Mouse (Mus musculus) kidney, adult 9 months (tissue): Measurements from ENCODE around the gene Itga9.
A peak's percentile ranks its signal among the peaks of the same experiment; 100 is the strongest.

Experiments used
- DNase-seq: peaks from one replicate; pipeline ENCODE4 v3.0.0; 2022

Gene Itga9

GRCm38 (mm10) chr9:118928007-118928406 is 321.5 kb downstream of the Itga9 start:
- DNase-seq, result no peak

DNA sequence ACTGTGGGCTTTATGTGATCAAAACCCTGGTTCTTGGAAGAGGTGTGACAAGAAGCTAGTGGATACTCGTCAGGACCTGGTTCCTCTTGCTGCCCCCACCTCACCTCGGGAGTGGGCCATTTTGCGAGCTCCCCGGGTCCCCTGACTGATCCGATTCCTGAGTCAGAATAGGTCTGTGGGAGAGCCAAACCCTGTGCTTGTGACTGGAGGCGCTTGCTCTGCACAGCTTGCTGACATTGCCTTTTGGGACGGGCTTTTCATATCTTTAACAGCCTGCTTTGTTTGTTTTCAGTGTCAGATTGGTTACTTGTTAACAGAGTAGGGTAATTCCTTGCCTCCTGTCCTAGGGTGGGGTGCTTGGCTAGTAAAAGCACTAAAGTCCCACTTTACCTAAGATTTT is 322.2 kb downstream of the Itga9 start:
- DNase-seq, result peak; percentile 88

DNA sequence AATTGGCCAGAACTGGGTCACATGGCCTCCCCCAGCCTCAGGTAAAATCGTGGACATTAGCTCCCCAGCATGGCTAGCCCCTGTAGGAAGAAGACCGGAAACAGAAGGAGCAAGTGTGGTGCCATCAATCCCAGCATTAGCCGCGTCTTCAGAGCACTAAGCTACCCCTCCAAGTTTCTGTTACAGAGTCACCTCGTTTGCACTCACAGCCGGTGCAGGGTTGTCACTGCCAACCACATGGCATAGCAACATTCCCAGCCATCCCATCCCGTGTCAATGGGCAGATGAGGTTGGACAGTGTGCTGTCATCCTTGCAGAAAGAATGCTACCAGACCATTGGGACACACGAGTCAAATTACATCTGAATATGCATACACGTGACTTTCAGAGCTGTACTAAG is 324.1 kb downstream of the Itga9 start:
- no peak for DNase-seq

GRCm38 (mm10) chr9:118933800-118934199 is 327.3 kb downstream of the Itga9 start:
- DNase-seq, result no peak

GRCm38 (mm10) chr9:118934319-118934718 is 327.8 kb downstream of the Itga9 start:
- DNase-seq, result no peak

- DNase-seq, result no peak
Measured at GRCm38 (mm10) chr9:118935098-118935497, 328.6 kb downstream of the Itga9 start.

GRCm38 (mm10) chr9:118936071-118936470 is 329.6 kb downstream of the Itga9 start:
- peak; percentile 69 for DNase-seq

DNA sequence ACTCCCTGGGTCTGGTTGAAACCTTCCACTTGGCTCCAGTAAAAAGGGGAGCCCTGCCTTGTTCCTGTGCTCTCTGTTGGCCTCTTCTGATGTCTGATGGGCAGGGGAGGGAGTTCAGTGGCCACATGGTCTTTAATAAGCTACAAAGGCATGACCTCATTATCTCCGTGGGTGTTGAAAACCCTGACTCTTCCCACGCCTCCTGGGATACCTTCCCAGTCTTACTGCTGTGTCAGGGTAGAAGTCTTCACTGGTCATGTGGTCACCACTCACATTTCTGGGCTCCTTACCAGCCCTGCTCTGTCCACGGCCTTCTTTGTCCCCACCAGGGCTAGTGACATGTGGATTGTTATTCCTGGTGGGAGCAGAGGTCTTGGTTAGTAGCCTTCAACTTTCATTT is 331.0 kb downstream of the Itga9 start:
- DNase-seq, result peak; percentile 87

DNA sequence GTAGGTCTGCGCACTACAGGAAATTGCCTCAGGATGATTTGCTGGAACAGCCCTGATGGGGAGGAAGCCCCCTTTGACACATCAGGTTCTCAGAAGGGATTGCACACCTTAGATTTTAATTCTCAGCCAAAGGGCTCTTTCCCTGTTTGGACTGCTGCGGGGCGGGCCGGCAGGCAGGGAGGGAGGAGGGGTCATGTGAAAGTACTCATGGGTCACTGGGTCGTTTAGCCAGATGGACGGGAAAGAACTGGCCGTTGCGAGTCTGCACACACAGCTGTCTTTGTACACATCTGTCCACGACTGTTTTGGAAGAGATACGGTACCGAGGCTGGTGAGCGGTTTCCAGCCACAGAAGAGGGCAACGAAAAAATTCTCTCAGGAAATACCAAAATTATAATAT is 332.9 kb downstream of the Itga9 start:
- peak; percentile 69 for DNase-seq

DNA sequence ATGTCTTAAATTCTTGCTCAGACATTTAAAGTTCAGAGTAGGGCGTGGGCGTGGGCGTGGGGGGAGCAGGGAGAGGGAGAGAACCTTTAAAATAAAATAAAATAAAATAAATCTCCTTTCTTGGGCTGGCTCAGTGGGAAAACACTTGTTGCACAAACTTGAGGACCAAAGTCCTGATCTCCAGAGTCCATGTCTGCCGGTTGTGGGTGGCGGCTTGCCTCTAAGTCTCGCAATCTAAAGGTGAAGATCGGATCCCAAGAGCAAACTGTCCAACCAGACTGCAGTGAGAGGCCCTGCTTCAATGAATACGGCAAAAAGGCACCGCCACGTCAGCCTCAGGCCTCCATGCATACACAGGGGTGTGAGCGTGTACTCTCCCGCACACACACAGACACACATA is 333.3 kb downstream of the Itga9 start:
- peak; percentile 58 for DNase-seq

DNA sequence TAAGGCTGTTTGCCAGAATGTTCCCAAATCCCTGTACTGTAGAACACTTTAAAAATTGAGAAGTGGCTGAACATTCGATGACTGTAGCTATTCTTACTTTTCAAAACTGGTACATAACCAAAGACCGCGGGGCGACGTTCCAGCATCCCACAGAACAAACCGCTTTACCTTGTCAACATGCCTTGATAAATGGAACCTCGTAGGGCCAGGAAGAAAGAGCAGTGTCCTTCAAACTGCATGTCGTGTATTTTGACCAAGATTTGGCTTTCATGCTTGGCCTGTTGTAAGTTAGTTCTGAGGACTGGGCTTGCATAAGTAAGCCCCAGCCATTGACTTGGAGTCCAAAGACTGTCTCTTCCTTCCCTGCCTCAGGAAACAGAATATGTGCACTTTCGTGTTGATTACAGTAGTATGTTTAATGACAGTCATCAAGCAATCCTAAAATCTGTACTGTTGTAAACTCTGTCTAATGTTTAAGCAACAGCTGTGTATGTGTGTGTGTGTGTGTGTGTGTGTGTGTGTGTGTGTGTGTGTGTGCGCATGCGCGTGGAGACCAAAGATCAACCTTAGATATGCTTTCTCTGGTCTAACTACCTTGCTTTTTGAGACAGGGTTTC is 334.2 kb downstream of the Itga9 start:
- DNase-seq, result peak; percentile 66

DNA sequence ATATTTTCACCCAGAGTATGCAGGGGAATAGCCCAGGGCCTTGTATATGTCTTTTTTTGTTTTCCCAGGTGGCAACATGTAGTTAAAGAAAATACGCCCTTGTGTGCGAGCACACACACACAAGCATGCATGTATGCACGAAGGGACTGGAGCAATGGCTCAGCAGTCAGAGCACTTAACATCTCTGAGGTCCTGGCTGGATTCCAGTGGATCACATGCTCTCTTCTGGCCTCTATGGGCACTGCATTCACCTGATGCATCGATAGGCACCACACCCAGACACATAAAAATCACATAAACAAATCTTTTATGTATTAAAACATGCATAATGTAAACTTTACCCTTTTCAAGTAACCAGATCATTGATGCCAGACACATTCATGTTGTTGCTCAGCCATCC is 335.5 kb downstream of the Itga9 start:
- no peak for DNase-seq

DNA sequence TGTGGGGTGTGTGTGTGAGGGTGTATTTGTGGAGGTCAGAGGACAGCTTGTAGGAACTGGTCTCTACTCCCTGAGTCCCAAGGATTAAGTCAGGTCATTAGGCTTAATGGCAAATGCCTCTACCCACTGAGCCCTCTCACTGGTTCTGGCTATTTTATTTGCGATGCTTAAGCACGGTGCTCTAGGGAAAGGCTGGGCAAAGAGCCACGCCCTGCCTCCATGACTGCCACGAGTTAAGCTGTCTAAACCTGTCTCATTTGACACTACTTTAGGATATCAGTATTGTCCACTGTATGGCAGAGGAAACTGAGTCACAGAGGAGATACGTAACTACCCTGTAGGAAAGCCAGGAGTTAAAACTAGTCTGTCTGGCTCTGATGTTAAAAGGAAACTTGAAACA is 337.5 kb downstream of the Itga9 start:
- no peak for DNase-seq

GRCm38 (mm10) chr9:118944388-118944787 is 337.9 kb downstream of the Itga9 start:
- DNase-seq, result no peak

DNA sequence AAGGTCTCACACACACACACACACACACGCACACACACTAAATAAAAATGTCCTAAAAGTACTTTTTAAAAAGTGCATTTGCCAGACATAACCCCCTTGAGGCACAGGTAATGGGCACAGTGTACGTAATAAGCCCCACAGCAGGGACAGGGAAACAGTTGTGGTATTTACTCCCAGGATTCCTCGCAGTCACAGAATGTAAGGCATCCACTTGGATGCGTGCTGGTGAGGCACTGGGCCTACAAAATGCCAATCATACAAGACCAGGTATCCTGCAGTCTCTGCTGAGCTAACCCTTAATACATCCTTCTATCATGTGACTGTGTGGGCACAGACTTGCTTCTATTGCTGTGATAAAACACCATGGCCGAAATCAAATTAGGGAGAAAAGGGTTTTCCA is 342.0 kb downstream of the Itga9 start:
- no peak for DNase-seq

GRCm38 (mm10) chr9:118949124-118949523 is 342.6 kb downstream of the Itga9 start:
- DNase-seq, result no peak

DNA sequence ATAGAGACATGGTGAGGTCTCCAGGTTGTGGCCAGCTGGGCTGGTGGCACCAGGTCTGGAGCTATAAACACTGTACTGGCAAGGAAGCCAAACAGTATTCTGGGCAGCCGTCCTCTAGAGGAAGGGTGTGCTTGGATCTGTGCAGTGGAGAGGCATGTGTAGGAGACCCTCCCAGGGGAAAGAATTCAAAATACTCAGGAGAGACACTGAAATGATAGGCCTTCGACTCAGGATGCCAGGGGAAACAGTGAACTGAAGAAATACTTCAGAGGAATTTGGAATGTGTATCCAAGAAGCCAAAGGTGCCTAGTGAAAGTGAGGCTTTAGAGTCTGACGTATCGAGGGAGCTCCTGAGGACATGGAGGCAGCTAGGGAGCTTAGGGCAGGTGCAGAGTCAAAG is 343.2 kb downstream of the Itga9 start:
- no peak for DNase-seq

DNA sequence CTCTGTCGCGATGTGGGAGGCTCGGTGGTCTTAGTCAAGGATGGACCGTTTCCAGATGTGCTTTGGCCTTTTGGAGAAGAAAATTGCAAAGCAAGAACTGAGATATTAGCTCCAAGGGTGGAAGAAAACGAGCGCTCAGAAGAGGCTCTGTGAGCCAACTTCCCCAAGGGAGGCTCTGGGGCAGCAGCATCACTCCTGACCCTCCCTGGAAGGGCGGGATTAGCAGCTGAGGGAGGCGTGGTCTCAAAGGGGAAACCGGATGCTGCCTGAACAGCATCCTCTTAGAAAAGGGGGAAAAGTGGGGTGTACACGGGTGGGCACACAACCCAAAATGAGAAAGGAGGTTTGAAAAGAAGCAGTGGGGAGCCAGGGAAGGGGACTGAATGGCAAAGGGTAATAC is 343.6 kb downstream of the Itga9 start:
- DNase-seq, result no peak
